Mouse (Mus musculus): ENCODE data around the gene Tvp23b. TPM values are rescaled to one million over a fixed set of nuclear protein-coding genes. Genes with fewer than 3 reads are reported as not detected.

Gene Tvp23b
- polyA plus RNA-seq, 1 experiment from 2014 or later = 50.6 TPM

- ATAC-seq (ENCODE audit: insufficient number of reproducible peaks, low FRiP score) = peak; percentile 85
- Histone ChIP-seq H3K27ac (ENCODE audit: poor library complexity, severe bottlenecking) (peak overlapping the region; percentile 74), H3K36me3 (no peaks in the 10 kb centered on the region), H3K4me3 (peak overlapping the region; percentile 29), H3K9ac (peak overlapping the region; percentile 57), H3K4me1 (replicated peaks) (peaks cover 15% of the 10 kb centered on the region), H3K27me3 (replicated peaks) (no peaks in the 10 kb centered on the region), H3K4me2 (peak overlapping the region; percentile 63), H3K9me3 (replicated peaks) (no peaks in the 10 kb centered on the region)
- WGBS = 14% methylated on average over 25 of the region's 25 CpGs
Observed at GRCm38 (mm10) chr11:62921052-62921977, 42.1 kb downstream of the Tvp23b start.

DNA sequence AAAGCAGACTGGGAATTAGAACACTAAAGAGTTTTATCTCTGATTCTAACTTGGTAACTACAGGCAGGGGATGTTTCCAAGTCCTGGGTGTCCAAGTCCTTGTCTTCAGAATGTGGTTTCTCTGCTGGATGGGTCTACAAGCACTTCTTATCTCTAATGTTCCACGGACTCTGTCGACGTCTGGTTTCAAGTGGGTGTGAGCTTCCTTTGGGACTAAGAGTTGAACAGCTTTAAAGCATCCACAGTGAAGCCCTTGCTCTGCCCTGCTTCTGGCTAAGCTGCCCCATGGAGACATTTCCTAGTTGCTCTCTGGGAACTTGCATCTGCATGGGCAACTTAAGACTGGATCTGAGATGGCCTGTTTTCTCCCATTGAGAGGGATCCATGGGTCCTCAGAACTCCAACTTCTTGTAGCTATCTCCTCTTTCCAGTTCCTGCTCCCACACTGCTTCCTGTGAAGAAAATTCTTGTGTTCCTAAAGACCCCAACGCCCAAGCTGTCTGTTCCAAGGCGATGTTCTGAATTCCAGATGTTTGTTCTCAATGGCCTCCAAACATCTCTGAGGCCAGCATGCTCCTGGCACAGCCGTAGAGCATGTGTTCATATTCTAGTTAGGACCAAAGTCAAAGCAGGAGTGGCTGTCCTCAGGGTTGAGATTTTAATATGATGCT is 45.0 kb downstream of the Tvp23b start:
- H3K9ac ChIP-seq = no peak overlapping the region
- no peak overlapping the region; the same call in 1 of the 2 replicates for H3K4me2 ChIP-seq
- H3K4me1 ChIP-seq (replicated peaks) = peaks cover 15% of the 10 kb centered on the region
- H3K4me3 ChIP-seq = no peak overlapping the region
- H3K9me3 ChIP-seq (replicated peaks) = 0 out of 2 replicates have a peak, but pooled peaks cover 4% of the 10 kb centered on the region
- no peaks in the 10 kb centered on the region for H3K27me3 ChIP-seq (replicated peaks)
- WGBS = 34% methylated on average over 6 of the region's 6 CpGs
- H3K27ac ChIP-seq (ENCODE audit: poor library complexity, severe bottlenecking) = no peak overlapping the region
- no peak for ATAC-seq (ENCODE audit: insufficient number of reproducible peaks, low FRiP score)
- H3K36me3 ChIP-seq = no peaks in the 10 kb centered on the region

DNA sequence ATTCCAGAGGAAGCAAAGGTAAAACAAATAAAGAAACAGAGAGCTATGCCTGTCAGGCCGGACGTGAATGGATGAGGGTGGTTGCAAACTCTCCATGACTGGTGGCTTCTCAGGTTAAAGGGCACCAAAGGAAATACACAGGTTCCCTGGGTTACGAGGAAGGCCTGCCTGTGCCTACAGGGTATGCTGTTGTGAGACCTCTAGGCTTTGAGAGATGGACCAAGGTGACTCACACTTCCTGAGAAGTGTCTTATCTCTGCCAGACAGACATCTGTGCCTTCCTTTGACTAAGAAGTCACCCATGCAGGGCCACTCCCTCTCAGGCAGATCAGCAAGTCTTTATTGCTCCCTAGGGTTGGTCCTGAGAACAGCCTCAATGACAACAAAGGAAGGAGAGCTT is 50.5 kb downstream of the Tvp23b start:
- H3K27ac ChIP-seq (ENCODE audit: poor library complexity, severe bottlenecking) = 0 out of 2 replicates have a peak overlapping the region, but pooled peaks have one; percentile 25
- no peaks in the 10 kb centered on the region for H3K36me3 ChIP-seq
- no peaks in the 10 kb centered on the region for H3K27me3 ChIP-seq (replicated peaks)
- H3K9me3 ChIP-seq (replicated peaks) = 0 out of 2 replicates have a peak, but pooled peaks cover 4% of the 10 kb centered on the region
- H3K4me2 ChIP-seq = no peak overlapping the region
- no peak overlapping the region for H3K9ac ChIP-seq
- peak; percentile 94 for ATAC-seq (ENCODE audit: insufficient number of reproducible peaks, low FRiP score)
- no peaks in the 10 kb centered on the region; the same call in 1 of the 2 replicates for H3K4me1 ChIP-seq (replicated peaks)
- H3K4me3 ChIP-seq = no peak overlapping the region
- WGBS = 49% methylated on average over 3 of the region's 3 CpGs

- H3K36me3 ChIP-seq = no peaks in the 10 kb centered on the region
- no peak overlapping the region for H3K27ac ChIP-seq (ENCODE audit: poor library complexity, severe bottlenecking)
- no peaks in the 10 kb centered on the region for H3K27me3 ChIP-seq (replicated peaks)
- H3K9ac ChIP-seq = no peak overlapping the region
- ATAC-seq (ENCODE audit: insufficient number of reproducible peaks, low FRiP score) = 0 out of 2 replicates have a peak, but pooled peaks have one; percentile 9
- H3K4me3 ChIP-seq = no peak overlapping the region
- H3K4me1 ChIP-seq (replicated peaks) = no peaks in the 10 kb centered on the region; the same call in 1 of the 2 replicates
- 0 out of 2 replicates have a peak, but pooled peaks cover 4% of the 10 kb centered on the region for H3K9me3 ChIP-seq (replicated peaks)
- no peak overlapping the region for H3K4me2 ChIP-seq
- 53% methylated on average over 4 of the region's 4 CpGs for WGBS
Observed at GRCm38 (mm10) chr11:62930574-62930973, 51.3 kb downstream of the Tvp23b start.

- H3K27ac ChIP-seq (ENCODE audit: poor library complexity, severe bottlenecking) = no peak overlapping the region
- no peaks in the 10 kb centered on the region for H3K36me3 ChIP-seq
- 76% methylated on average over 5 of the region's 5 CpGs for WGBS
- H3K4me1 ChIP-seq (replicated peaks) = no peaks in the 10 kb centered on the region; the same call in 1 of the 2 replicates
- no peak overlapping the region for H3K4me3 ChIP-seq
- no peak overlapping the region for H3K4me2 ChIP-seq
- H3K9ac ChIP-seq = no peak overlapping the region
- H3K27me3 ChIP-seq (replicated peaks) = no peaks in the 10 kb centered on the region
- ATAC-seq (ENCODE audit: insufficient number of reproducible peaks, low FRiP score) = no peak
- H3K9me3 ChIP-seq (replicated peaks) = 0 out of 2 replicates have a peak, but pooled peaks cover 4% of the 10 kb centered on the region
Observed at GRCm38 (mm10) chr11:62931141-62931540, 51.9 kb downstream of the Tvp23b start.

DNA sequence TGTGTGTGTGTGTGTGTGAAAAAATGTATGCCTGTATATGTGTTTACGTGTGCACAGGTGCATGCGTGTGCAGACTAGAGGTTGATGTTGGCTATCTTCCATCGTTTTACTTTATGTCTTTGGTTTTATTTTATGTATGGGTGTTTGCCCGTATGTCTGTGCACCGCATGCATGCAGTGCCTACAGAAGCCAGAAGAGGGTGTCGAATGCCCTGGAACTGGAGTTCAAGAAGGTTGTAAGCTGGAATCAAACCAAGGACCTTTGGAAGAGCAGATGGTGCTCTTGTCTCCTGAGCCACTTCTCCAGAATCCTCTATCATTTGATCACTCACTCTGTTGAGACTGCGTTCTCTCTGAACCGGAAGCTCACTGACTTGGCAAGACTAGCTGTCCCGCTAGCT is 53.8 kb downstream of the Tvp23b start:
- no peaks in the 10 kb centered on the region for H3K36me3 ChIP-seq
- no peak overlapping the region for H3K9ac ChIP-seq
- WGBS = 82% methylated on average over 9 of the region's 9 CpGs
- no peak overlapping the region for H3K27ac ChIP-seq (ENCODE audit: poor library complexity, severe bottlenecking)
- H3K27me3 ChIP-seq (replicated peaks) = no peaks in the 10 kb centered on the region
- H3K4me2 ChIP-seq = no peak overlapping the region
- no peak overlapping the region for H3K4me3 ChIP-seq
- H3K9me3 ChIP-seq (replicated peaks) = no peaks in the 10 kb centered on the region
- no peaks in the 10 kb centered on the region; the same call in 1 of the 2 replicates for H3K4me1 ChIP-seq (replicated peaks)
- no peak for ATAC-seq (ENCODE audit: insufficient number of reproducible peaks, low FRiP score)

DNA sequence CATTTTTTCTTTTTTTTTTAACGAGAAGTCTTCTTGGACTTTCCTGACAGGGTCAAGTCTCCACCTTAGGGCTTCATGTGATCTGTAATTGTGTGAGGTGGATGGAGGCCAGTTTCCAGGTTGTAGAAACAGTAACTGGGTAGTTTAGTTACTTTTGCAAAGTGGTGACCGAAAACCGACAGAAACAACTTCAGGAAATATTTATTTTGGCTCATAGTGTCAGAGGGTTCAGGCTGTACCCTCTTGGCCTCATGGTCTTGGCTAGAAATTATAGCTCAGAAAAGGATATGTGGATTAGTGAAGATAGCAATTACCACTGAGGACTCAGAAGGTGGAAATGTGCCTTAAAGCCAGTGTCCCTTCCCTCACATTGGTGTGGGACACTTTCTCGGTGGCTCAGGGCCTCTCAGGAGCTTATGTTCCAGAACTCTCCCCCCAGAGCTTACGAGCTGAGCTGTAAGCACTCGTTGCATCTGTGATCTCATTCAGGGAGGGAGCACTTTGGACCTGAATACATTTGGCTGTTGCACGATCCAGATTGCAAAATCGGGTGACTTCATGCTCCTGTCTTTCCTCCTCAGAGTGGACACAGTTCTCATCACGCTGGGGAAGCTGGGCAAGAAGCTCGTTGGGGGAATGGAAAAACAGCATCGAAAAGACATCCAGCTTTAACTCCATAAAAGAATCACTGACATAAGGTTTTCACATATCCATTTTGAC is 55.7 kb downstream of the Tvp23b start:
- Histone ChIP-seq H3K4me3 (no peak overlapping the region), H3K9me3 (replicated peaks) (no peaks in the 10 kb centered on the region), H3K27ac (ENCODE audit: poor library complexity, severe bottlenecking) (no peak overlapping the region), H3K4me1 (replicated peaks) (no peaks in the 10 kb centered on the region; the same call in 1 of the 2 replicates), H3K4me2 (no peak overlapping the region), H3K36me3 (no peaks in the 10 kb centered on the region), H3K9ac (no peak overlapping the region), H3K27me3 (replicated peaks) (no peaks in the 10 kb centered on the region)
- WGBS = 71% methylated on average over 11 of the region's 11 CpGs
- no peak for ATAC-seq (ENCODE audit: insufficient number of reproducible peaks, low FRiP score)

DNA sequence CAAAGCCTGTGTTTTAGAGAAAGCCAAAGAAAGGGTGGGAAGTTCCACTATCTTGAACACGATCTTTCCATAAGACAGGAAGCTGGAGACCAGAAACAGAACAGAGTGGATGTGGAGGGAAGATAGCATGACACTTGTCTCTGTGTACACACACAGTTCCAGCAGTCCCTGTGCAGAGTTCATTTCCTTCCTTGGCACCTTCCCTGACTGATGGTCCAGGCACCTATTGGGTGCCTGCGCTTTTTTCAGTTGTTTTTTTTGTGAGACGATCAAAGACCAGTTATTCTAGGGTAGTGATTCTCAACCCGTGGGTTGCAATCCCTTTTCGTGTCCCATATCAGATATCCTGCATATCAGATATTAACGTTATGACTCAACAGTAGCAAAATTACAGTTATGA is 58.7 kb downstream of the Tvp23b start:
- H3K4me3 ChIP-seq = no peak overlapping the region
- 55% methylated on average over 6 of the region's 6 CpGs for WGBS
- H3K9me3 ChIP-seq (replicated peaks) = no peaks in the 10 kb centered on the region
- no peaks in the 10 kb centered on the region for H3K27me3 ChIP-seq (replicated peaks)
- no peak overlapping the region for H3K27ac ChIP-seq (ENCODE audit: poor library complexity, severe bottlenecking)
- ATAC-seq (ENCODE audit: insufficient number of reproducible peaks, low FRiP score) = no peak
- H3K4me2 ChIP-seq = no peak overlapping the region
- H3K9ac ChIP-seq = no peak overlapping the region
- H3K4me1 ChIP-seq (replicated peaks) = no peaks in the 10 kb centered on the region
- no peaks in the 10 kb centered on the region for H3K36me3 ChIP-seq

GRCm38 (mm10) chr11:62938921-62939320 is 59.7 kb downstream of the Tvp23b start:
- no peak overlapping the region for H3K27ac ChIP-seq (ENCODE audit: poor library complexity, severe bottlenecking)
- H3K36me3 ChIP-seq = no peaks in the 10 kb centered on the region
- H3K4me1 ChIP-seq (replicated peaks) = peaks cover 5% of the 10 kb centered on the region; the same call in 1 of the 2 replicates
- no peak for ATAC-seq (ENCODE audit: insufficient number of reproducible peaks, low FRiP score)
- WGBS = 78% methylated on average over 5 of the region's 5 CpGs
- H3K4me3 ChIP-seq = no peak overlapping the region
- no peaks in the 10 kb centered on the region for H3K27me3 ChIP-seq (replicated peaks)
- no peaks in the 10 kb centered on the region for H3K9me3 ChIP-seq (replicated peaks)
- no peak overlapping the region for H3K4me2 ChIP-seq
- H3K9ac ChIP-seq = no peak overlapping the region

DNA sequence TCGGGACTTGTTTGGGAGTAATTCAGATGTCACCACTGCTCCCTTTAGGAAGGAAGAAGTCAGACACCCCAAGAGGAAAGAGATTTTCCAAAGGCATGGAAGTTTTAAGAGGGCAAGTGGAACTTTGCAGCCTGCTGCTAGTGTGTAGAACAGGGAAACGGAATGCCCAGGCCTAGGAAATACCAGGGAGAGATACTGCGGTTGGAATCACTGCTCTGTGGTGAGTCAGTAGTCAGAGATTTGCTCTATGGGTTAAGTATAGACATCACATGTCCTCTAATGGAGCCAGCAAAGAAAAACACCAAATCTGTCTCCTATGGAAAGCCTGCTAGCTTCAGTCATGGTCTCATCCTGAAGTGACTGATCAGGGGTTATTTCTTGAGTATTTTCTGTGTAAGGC is 60.9 kb downstream of the Tvp23b start:
- no peak overlapping the region for H3K27ac ChIP-seq (ENCODE audit: poor library complexity, severe bottlenecking)
- no peak overlapping the region for H3K4me3 ChIP-seq
- H3K9ac ChIP-seq = no peak overlapping the region
- 33% methylated on average over 3 of the region's 3 CpGs for WGBS
- no peaks in the 10 kb centered on the region for H3K27me3 ChIP-seq (replicated peaks)
- H3K4me1 ChIP-seq (replicated peaks) = peaks cover 5% of the 10 kb centered on the region; the same call in 1 of the 2 replicates
- no peaks in the 10 kb centered on the region for H3K36me3 ChIP-seq
- no peak for ATAC-seq (ENCODE audit: insufficient number of reproducible peaks, low FRiP score)
- H3K4me2 ChIP-seq = no peak overlapping the region
- no peaks in the 10 kb centered on the region for H3K9me3 ChIP-seq (replicated peaks)

Data from heart, embryonic 12.5 days (tissue).